Mouse (Mus musculus) CH12.LX (cell line): ENCODE data around the gene Adcy10. TPM values are rescaled to one million over a fixed set of nuclear protein-coding genes. Genes with fewer than 3 reads are reported as not detected.

Source experiments
- DNase-seq: peaks from one replicate; pipeline ENCODE4 v3.0.0-alpha.2; 2013; ENCODE audit errors: extremely low read depth
- H3K27ac ChIP-seq: 2 replicates; pipeline ENCODE4 v1.5.1; 2012; ENCODE audit warnings: low read depth, mild to moderate bottlenecking, control low read depth, moderate library complexity; ENCODE audit not compliant: insufficient read depth
- H3K27me3 ChIP-seq: replicated peaks from 2 replicates; pipeline ENCODE3; 2012; ENCODE audit warnings: inconsistent platforms
- H3K36me3 ChIP-seq, 2 experiments: replicated peaks in 1 of 2; 2 replicates each; pipeline versions ENCODE3 to v1.6.1; 2012; ENCODE audit warnings: inconsistent platforms in 1 of 2, low read length in 1 of 2, mild to moderate bottlenecking in 1 of 2, mixed read lengths in 1 of 2, moderate library complexity in 1 of 2; ENCODE audit not compliant: control insufficient read depth in 1 of 2, insufficient read depth in 1 of 2
- H3K4me1 ChIP-seq, 2 experiments: 2 replicates each; pipeline ENCODE4 v1.6.1; 2012; ENCODE audit warnings: inconsistent platforms in 1 of 2, moderate library complexity in 1 of 2; ENCODE audit not compliant: insufficient read depth in 2 of 2, control insufficient read depth in 1 of 2
- H3K4me2 ChIP-seq: 2 replicates; pipeline ENCODE4 v1.6.1; 2012; ENCODE audit warnings: low read depth, mild to moderate bottlenecking, control low read depth; ENCODE audit not compliant: poor library complexity, insufficient read depth, severe bottlenecking
- H3K4me3 ChIP-seq, 3 experiments: fragments of 150-350 bp in 1 of 3; sonication (generic) in 1 of 3; replicated peaks in 1 of 3; 2 replicates each; pipeline versions ENCODE3 to v1.5.1; 2011 to 2012; ENCODE audit warnings: low read depth in 2 of 3, low read length in 2 of 3, mild to moderate bottlenecking in 2 of 3, moderate library complexity in 2 of 3, control low read depth in 1 of 3, improper control_type of control experiment in 1 of 3, inconsistent platforms in 1 of 3, mixed read lengths in 1 of 3; ENCODE audit not compliant: poor library complexity in 1 of 3
- H3K79me2 ChIP-seq: replicated peaks from 2 replicates; pipeline ENCODE4 v1.6.1; 2012; ENCODE audit warnings: mild to moderate bottlenecking, moderate library complexity; ENCODE audit not compliant: control insufficient read depth, poor library complexity, insufficient read depth, severe bottlenecking; ENCODE audit errors: extremely low read depth
- H3K9ac ChIP-seq: 2 replicates; pipeline ENCODE4 v1.6.1; 2012; ENCODE audit warnings: low read depth, mild to moderate bottlenecking, control low read depth, moderate library complexity; ENCODE audit not compliant: insufficient read depth
- H3K9me3 ChIP-seq: replicated peaks from 2 replicates; pipeline ENCODE3; 2012; ENCODE audit warnings: low read length, inconsistent platforms, mixed read lengths
- BHLHE40 ChIP-seq: IDR thresholded peaks from 2 replicates; pipeline ENCODE4 v1.6.1; 2011; ENCODE audit warnings: mild to moderate bottlenecking, low read depth, low read length, improper control_type of control experiment
- E2F4 ChIP-seq: IDR thresholded peaks from 2 replicates; pipeline ENCODE4 v1.6.1; 2011; ENCODE audit warnings: low read depth, low read length, improper control_type of control experiment; ENCODE audit not compliant: insufficient replicate concordance
- EP300 ChIP-seq: IDR thresholded peaks from 2 replicates; pipeline ENCODE4 v1.6.1; 2011; ENCODE audit warnings: low read length, improper control_type of control experiment
- GABPA ChIP-seq: IDR thresholded peaks from 2 replicates; pipeline ENCODE4 v1.6.1; 2012; ENCODE audit warnings: low read depth, low read length, improper control_type of control experiment, inconsistent platforms; ENCODE audit not compliant: insufficient replicate concordance
- JUND ChIP-seq: conservative IDR thresholded peaks from 2 replicates; pipeline ENCODE4 v1.6.1; 2011; ENCODE audit warnings: low read depth, low read length, improper control_type of control experiment
- MAFK ChIP-seq: IDR thresholded peaks from 2 replicates; pipeline ENCODE4 v1.6.1; 2011; ENCODE audit warnings: low read length, improper control_type of control experiment; ENCODE audit not compliant: insufficient replicate concordance
- MEF2A ChIP-seq: IDR thresholded peaks from 2 replicates; pipeline ENCODE4 v1.6.1; 2014; ENCODE audit warnings: low read depth, mild to moderate bottlenecking, inconsistent platforms, low read length, improper control_type of control experiment, borderline replicate concordance
- MXI1 ChIP-seq: IDR thresholded peaks from 2 replicates; pipeline ENCODE4 v1.6.1; 2011; ENCODE audit warnings: mild to moderate bottlenecking, low read depth, low read length, improper control_type of control experiment
- MYC ChIP-seq: IDR thresholded peaks from 2 replicates; pipeline ENCODE4 v1.6.1; 2011; ENCODE audit warnings: low read depth, mild to moderate bottlenecking, improper control_type of control experiment, low read length
- NELFE ChIP-seq: IDR thresholded peaks from 2 replicates; pipeline ENCODE4 v1.6.1; 2011; ENCODE audit warnings: low read depth, low read length, improper control_type of control experiment
- PAX5 ChIP-seq: IDR thresholded peaks from 2 replicates; pipeline ENCODE4 v1.6.1; 2012; ENCODE audit warnings: low read length, inconsistent platforms, mixed read lengths
- POLR2A ChIP-seq: IDR thresholded peaks from 2 replicates; pipeline ENCODE4 v1.6.1; 2011; ENCODE audit warnings: low read depth, mild to moderate bottlenecking, improper control_type of control experiment, low read length
- POLR2AphosphoS2 ChIP-seq: IDR thresholded peaks from 2 replicates; pipeline ENCODE4 v1.6.1; 2011; ENCODE audit warnings: low read depth, low read length, improper control_type of control experiment
- RAD21 ChIP-seq: IDR thresholded peaks from 2 replicates; pipeline ENCODE4 v1.6.1; 2011; ENCODE audit warnings: low read depth, mild to moderate bottlenecking, low read length, improper control_type of control experiment, moderate library complexity
- SIN3A ChIP-seq: IDR thresholded peaks from 2 replicates; pipeline ENCODE4 v1.6.1; 2012; ENCODE audit warnings: low read length, improper control_type of control experiment, inconsistent platforms
- UBTF ChIP-seq: IDR thresholded peaks from 2 replicates; pipeline ENCODE4 v1.6.1; 2012; ENCODE audit warnings: low read depth, mild to moderate bottlenecking, inconsistent platforms, low read length, improper control_type of control experiment, moderate library complexity
- USF2 ChIP-seq: conservative IDR thresholded peaks from 2 replicates; pipeline ENCODE4 v1.6.1; 2011; ENCODE audit warnings: low read depth, low read length, improper control_type of control experiment
- ZC3H11A ChIP-seq: IDR thresholded peaks from 2 replicates; pipeline ENCODE4 v1.6.1; 2012; ENCODE audit warnings: low read depth, mild to moderate bottlenecking, inconsistent platforms, low read length, improper control_type of control experiment
- ZNF384 ChIP-seq: IDR thresholded peaks from 2 replicates; pipeline ENCODE4 v1.6.1; 2012; ENCODE audit warnings: low read depth, low read length, improper control_type of control experiment, inconsistent platforms
- dilution Hi-C: fragments of 300-500 bp; cut with MboI; formaldehyde crosslinking; loops from 2 replicates; pipeline ENCODE4 v1.14.3; 2020; ENCODE audit warnings: low sequenced_read_pairs; ENCODE audit not compliant: extremely low pct_unique_long_range_greater_than_20kb, extremely low pct_ligation_motif_present
- in situ Hi-C: fragments of 300-500 bp; cut with MboI; formaldehyde crosslinking; loops from 3 replicates; pipeline ENCODE4 v1.14.3; 2019; ENCODE audit warnings: low sequenced_read_pairs, low pct_ligation_motif_present, low pct_unique_long_range_greater_than_20kb, mixed read lengths
- polyA plus RNA-seq: library from polyadenylated mRNA; unstranded; fragments of >175 nt; gene quantifications from 2 replicates; pipeline ENCODE4 v1.2.1, GENCODE M21; 2012; ENCODE audit warnings: low read depth; ENCODE audit not compliant: insufficient read length
- total RNA-seq, 2 experiments: library from RNA; depleted of rRNA; stranded (reverse); fragments of 300-350 nt in 1 of 2; fragments of >200 nt in 1 of 2; gene quantifications; 2 replicates each; pipeline ENCODE4 v1.2.3; 2012 to 2014

Adcy10 gene
- total and polyA plus RNA-seq, 3 experiments: 0.13 TPM; not detected in 2

DNA sequence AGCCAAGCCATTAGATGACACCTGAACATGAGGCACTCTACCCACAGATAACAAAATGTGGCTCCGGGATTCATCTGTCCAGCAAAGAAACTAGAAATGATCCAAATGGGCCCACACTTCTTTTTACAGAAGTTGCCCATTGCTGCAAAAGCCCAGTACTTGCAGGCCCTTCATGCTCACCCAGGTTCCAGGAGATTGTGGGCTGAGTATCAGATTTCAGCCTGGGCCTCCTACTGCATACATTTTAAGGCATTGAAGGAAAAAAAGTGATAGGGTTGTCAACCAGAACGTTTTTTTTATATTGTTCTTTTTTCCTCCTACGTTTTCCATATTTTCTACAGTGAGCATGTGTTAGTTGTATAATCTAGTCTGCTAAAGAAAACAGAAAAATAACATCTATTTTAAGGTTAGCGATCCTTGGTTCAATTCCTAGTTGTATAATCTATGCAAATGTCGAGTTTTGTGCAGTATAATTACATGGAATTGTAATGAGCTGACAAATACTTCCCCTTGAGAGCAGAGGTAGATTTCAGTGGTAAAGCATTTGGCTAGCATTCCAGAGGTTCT is 52.3 kb downstream of the Adcy10 start:
- in situ Hi-C loops: no loop called here
- H3K4me1 ChIP-seq: no peaks in the 10 kb centered on the region
- TF ChIP-seq E2F4 (no peak), SIN3A (no peak), EP300 (no peak), GABPA (no peak), POLR2A (no peak), ZC3H11A (no peak), PAX5 (no peak), ZNF384 (no peak)
- TF ChIP-seq, all 38 proteins: peak for 0
- dilution Hi-C loops: no loop called here
- Histone ChIP-seq H3K79me2 (no peaks in the 10 kb centered on the region), H3K4me2 (no peak overlapping the region), H3K4me3 (no peak overlapping the region), H3K9me3 (no peaks in the 10 kb centered on the region), H3K27ac (no peak overlapping the region), H3K27me3 (no peaks in the 10 kb centered on the region), H3K36me3 (no peaks in the 10 kb centered on the region), H3K9ac (no peak overlapping the region)
- DNase-seq: no peak

GRCm38 (mm10) chr1:165556711-165557110 is 71.7 kb downstream of the Adcy10 start:
- Histone ChIP-seq H3K4me2 (no peak overlapping the region), H3K27me3 (no peaks in the 10 kb centered on the region), H3K4me3 (no peak overlapping the region), H3K79me2 (no peaks in the 10 kb centered on the region), H3K9me3 (peaks cover 7% of the 10 kb centered on the region), H3K36me3 (no peaks in the 10 kb centered on the region), H3K9ac (no peak overlapping the region), H3K27ac (no peak overlapping the region), H3K4me1 (no peaks in the 10 kb centered on the region)
- DNase-seq: no peak
- TF ChIP-seq POLR2AphosphoS2 (no peak), MEF2A (no peak), JUND (no peak), BHLHE40 (no peak), MAFK (no peak), MYC (no peak), ZNF384 (no peak)
- in situ Hi-C loops (no loop called here), dilution Hi-C loops (no loop called here)

GRCm38 (mm10) chr1:165559073-165559472 is 74.1 kb downstream of the Adcy10 start:
- in situ Hi-C loops (no loop called here), dilution Hi-C loops (no loop called here)
- no peak for DNase-seq
- H3K4me2 ChIP-seq: no peak overlapping the region
- H3K36me3 ChIP-seq: no peaks in the 10 kb centered on the region
- no peak overlapping the region for H3K9ac ChIP-seq
- no peak overlapping the region for H3K27ac ChIP-seq
- H3K4me3 ChIP-seq: no peak overlapping the region
- no peaks in the 10 kb centered on the region for H3K4me1 ChIP-seq
- TF ChIP-seq E2F4 (no peak), UBTF (no peak), SIN3A (no peak), USF2 (no peak), BHLHE40 (no peak), POLR2AphosphoS2 (no peak), MAFK (no peak), NELFE (no peak), RAD21 (no peak), MXI1 (no peak), POLR2A (no peak)
- no peaks in the 10 kb centered on the region for H3K9me3 ChIP-seq
- H3K27me3 ChIP-seq: no peaks in the 10 kb centered on the region
- no peaks in the 10 kb centered on the region for H3K79me2 ChIP-seq
